Mouse (Mus musculus): ENCODE results near the gene Trpm3.

DNA sequence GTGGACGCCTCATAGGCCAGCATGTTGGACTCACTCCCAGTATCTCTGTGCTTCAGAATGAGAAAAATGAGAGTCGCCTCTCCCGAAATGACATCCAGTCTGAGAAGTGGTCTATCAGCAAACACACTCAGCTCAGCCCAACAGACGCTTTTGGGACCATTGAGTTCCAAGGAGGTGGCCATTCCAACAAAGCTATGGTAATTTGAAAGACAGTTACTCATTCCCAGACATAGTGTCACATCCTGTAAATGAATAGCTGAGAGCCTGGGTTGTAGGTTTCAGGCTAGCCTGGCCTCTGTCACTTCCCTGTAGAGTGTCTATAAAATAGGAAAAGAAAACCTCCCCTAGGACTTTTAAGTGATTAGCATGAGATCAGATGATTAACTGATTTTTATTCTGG, 559.9 kb downstream of the Trpm3 start:
- TF ChIP-seq CTCF (IDR thresholded peaks at IDR 0.05; ENCODE audit: low read depth, low read length) (no peak), EP300 (IDR thresholded peaks at IDR 0.05; ENCODE audit: insufficient read depth, low read depth, low read length) (no peak)
